Mouse (Mus musculus): ENCODE results near the gene Eme2.

GRCm38 (mm10) chr17:24935666-24936065 lies 40.8 kb upstream of the Eme2 start:
- TF ChIP-seq CTCF (IDR thresholded peaks at IDR 0.05; ENCODE audit: low read depth, low read length) (no peak), POLR2A (IDR thresholded peaks at IDR 0.05; ENCODE audit: extremely low read depth, insufficient read depth, low read length) (no peak)
